Mouse (Mus musculus) thymus, adult 2 months (tissue): ENCODE results near the gene Pla2g2e.

ENCODE experiments used
- CTCF ChIP-seq: fragments of 200-500 bp; IDR thresholded peaks from 2 replicates; pipeline ENCODE4 v1.5.1; 2012; ENCODE audit warnings: mild to moderate bottlenecking, control low read depth, low read length, moderate library complexity, borderline replicate concordance; ENCODE audit not compliant: control insufficient read depth, poor library complexity, insufficient read depth; ENCODE audit errors: extremely low read depth
- POLR2A ChIP-seq: fragments of 200-500 bp; IDR thresholded peaks from 2 replicates; pipeline ENCODE4 v1.6.1; 2012; ENCODE audit warnings: mild to moderate bottlenecking, low read length, control low read depth, moderate library complexity; ENCODE audit not compliant: control insufficient read depth, poor library complexity, insufficient read depth; ENCODE audit errors: extremely low read depth

DNA sequence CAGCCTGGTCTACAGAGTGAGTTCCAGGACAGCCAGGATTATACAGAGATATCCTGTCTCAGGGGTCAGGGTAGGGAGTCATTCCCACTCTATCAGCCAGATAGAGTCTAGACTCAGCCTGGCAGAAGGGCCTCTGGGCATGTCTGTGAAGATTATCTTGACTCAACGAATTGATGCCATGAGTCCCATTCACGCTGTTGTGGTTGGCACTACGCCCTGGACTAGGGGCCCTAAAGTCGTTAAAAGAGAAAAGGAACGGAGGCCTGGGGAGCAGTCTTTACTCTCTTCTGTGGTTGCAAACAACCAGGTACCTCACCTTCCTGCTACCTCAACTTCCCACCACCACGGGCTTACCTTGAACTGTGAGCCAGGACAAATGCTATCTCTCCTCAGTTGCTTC, 37.9 kb upstream of the Pla2g2e start:
- TF ChIP-seq POLR2A: no peak
- no peak for TF ChIP-seq CTCF
